In genomic region chr1:40694296-40694695, GRCm38 (mm10) we compare ENCODE assay signal across 31 mouse cellular contexts. TPM values are rescaled to one million over a fixed set of nuclear protein-coding genes. Genes with fewer than 3 reads are reported as not detected.
DNase-seq lines count a peak whose midpoint lies in the region; ATAC-seq and TF ChIP-seq lines count a peak whose summit lies in the region.
"Had no signal": no experiment of that assay in that cellular context is flagged by ENCODE, and none has a peak within 500 bp of the region (broad histone marks: within the 10 kb centered on the region; RNA-seq: fewer than 3 reads in every experiment).

No protein-coding gene starts in this region.

- H3K9ac ChIP-seq in kidney, postnatal 0 days (ENCODE audit: low read depth, low read length): no peak overlapping the region
- H3K9ac ChIP-seq in heart, embryonic 11.5 days (ENCODE audit: low read depth, low read length): no peak overlapping the region
- H3K9ac ChIP-seq: embryonic facial prominence, embryonic 15.5 days; forebrain, embryonic 13.5 days; heart, embryonic 13.5 days; hindbrain, embryonic 15.5 days; liver, embryonic 14.5 days; neural tube, embryonic 12.5 days had no signal

- no peak overlapping the region for H3K4me3 ChIP-seq in kidney, postnatal 0 days (replicated peaks; ENCODE audit: low read depth, low read length)
- no peak overlapping the region for H3K4me3 ChIP-seq in heart, embryonic 11.5 days (ENCODE audit: low read depth, low read length)
- H3K4me3 ChIP-seq: embryonic facial prominence, embryonic 10.5 days; embryonic facial prominence, embryonic 15.5 days; forebrain, embryonic 13.5 days; heart, adult 2 months; heart, embryonic 13.5 days; hindbrain, embryonic 15.5 days; midbrain, embryonic 10.5 days; myocyte; neural tube, embryonic 12.5 days had no signal

- peak; percentile 36 for TF ChIP-seq CTCF in kidney, postnatal 0 days (IDR thresholded peaks at IDR 0.05; ENCODE audit: low read depth)

- intact Hi-C loops in gastrocnemius, postnatal 14 days (cut with DNase I; ENCODE audit: low total_unique reads): no loop called here

- H3K27ac ChIP-seq in kidney, postnatal 0 days: no peak overlapping the region
- H3K27ac ChIP-seq in heart, embryonic 11.5 days (ENCODE audit: low read depth, low read length): no peak overlapping the region
- H3K27ac ChIP-seq: embryonic facial prominence, embryonic 10.5 days; embryonic facial prominence, embryonic 15.5 days; forebrain, embryonic 13.5 days; heart, adult 2 months; heart, embryonic 13.5 days; hindbrain, embryonic 15.5 days; liver, embryonic 14.5 days; midbrain, embryonic 10.5 days; neural tube, embryonic 12.5 days had no signal

- no peaks in the 10 kb centered on the region for H3K36me3 ChIP-seq in kidney, postnatal 0 days (ENCODE audit: insufficient read depth, low read length)
- H3K36me3 ChIP-seq in heart, embryonic 11.5 days (ENCODE audit: control insufficient read depth, insufficient read depth, low read length): no peaks in the 10 kb centered on the region
- H3K36me3 ChIP-seq: embryonic facial prominence, embryonic 10.5 days; embryonic facial prominence, embryonic 15.5 days; heart, embryonic 13.5 days; hindbrain, embryonic 15.5 days; midbrain, embryonic 10.5 days; neural tube, embryonic 12.5 days had no signal

- no peak for DNase-seq in kidney, postnatal 0 days (ENCODE audit: low spot score)
- no peak for DNase-seq in kidney, postnatal 14 days
- DNase-seq in right cerebral cortex, postnatal 25 days: peak; percentile 11
- DNase-seq in right cerebral cortex, adult 18-20 months: no peak
- DNase-seq in gastrocnemius, postnatal 14 days: peak; percentile 33
- DNase-seq in lung, postnatal 25 days (ENCODE audit: low spot score): no peak
- DNase-seq: adrenal gland, adult 2 months; adrenal gland, postnatal 36 days; B cell, adult 2 months; cerebellum, adult 2 months; cerebellum, postnatal 25 days; heart, adult 2 months; heart, postnatal 10 days; kidney, adult 8-10 months; kidney, postnatal 10 days; layer of hippocampus, postnatal 36 days; liver; lung, adult 2 months; lung, postnatal 10 days had no signal

- no peaks in the 10 kb centered on the region for H3K4me1 ChIP-seq in kidney, postnatal 0 days (replicated peaks; ENCODE audit: insufficient read depth, low read length)
- H3K4me1 ChIP-seq in heart, embryonic 11.5 days (ENCODE audit: control insufficient read depth, insufficient read depth, low read length): no peaks in the 10 kb centered on the region
- H3K4me1 ChIP-seq: embryonic facial prominence, embryonic 10.5 days; embryonic facial prominence, embryonic 15.5 days; forebrain, embryonic 13.5 days; heart, embryonic 13.5 days; hindbrain, embryonic 15.5 days; midbrain, embryonic 10.5 days; neural tube, embryonic 12.5 days had no signal

- 82% methylated on average over 13 of the region's 13 CpGs for WGBS in kidney, postnatal 0 days
- 83% methylated on average over 13 of the region's 13 CpGs for WGBS in heart, embryonic 11.5 days (ENCODE audit: insufficient replicate concordance)

- H3K9me3 ChIP-seq in kidney, postnatal 0 days (replicated peaks; ENCODE audit: low read length): no peaks in the 10 kb centered on the region
- H3K9me3 ChIP-seq in heart, embryonic 11.5 days (replicated peaks; ENCODE audit: control insufficient read depth, low read length): no peaks in the 10 kb centered on the region
- H3K9me3 ChIP-seq: embryonic facial prominence, embryonic 15.5 days; forebrain, embryonic 13.5 days; hindbrain, embryonic 15.5 days; neural tube, embryonic 12.5 days had no signal

- H3K4me2 ChIP-seq in kidney, postnatal 0 days (ENCODE audit: low read length): no peak overlapping the region
- no peak overlapping the region for H3K4me2 ChIP-seq in heart, embryonic 11.5 days
- H3K4me2 ChIP-seq: embryonic facial prominence, embryonic 15.5 days; forebrain, embryonic 13.5 days; heart, embryonic 13.5 days; hindbrain, embryonic 15.5 days; neural tube, embryonic 12.5 days had no signal

- H3K27me3 ChIP-seq in kidney, postnatal 0 days (ENCODE audit: insufficient read depth, low read length): no peaks in the 10 kb centered on the region
- no peaks in the 10 kb centered on the region for H3K27me3 ChIP-seq in heart, embryonic 11.5 days (ENCODE audit: control insufficient read depth, insufficient read depth, low read length)
- H3K27me3 ChIP-seq: embryonic facial prominence, embryonic 15.5 days; forebrain, embryonic 13.5 days; heart, embryonic 13.5 days; hindbrain, embryonic 15.5 days; neural tube, embryonic 12.5 days had no signal

- ATAC-seq in kidney, postnatal 0 days (replicated peaks; ENCODE audit: low FRiP score, low read depth): no peak
- ATAC-seq in heart, embryonic 11.5 days (replicated peaks; ENCODE audit: insufficient number of reproducible peaks, low FRiP score, low TSS enrichment): no peak
- ATAC-seq: activated CD4-positive, CD25-positive, alpha-beta regulatory T cell, adult 4 months; forebrain, embryonic 13.5 days; midbrain, embryonic 16.5 days had no signal

RNA-seq across cellular contexts. Expression of gene Slc9a2, which starts 13.9 kb away (rescaled TPM):
- polyA plus RNA-seq in kidney, postnatal 0 days (2015; fragmentation: Nextera tagmentation; extraction: Ambion mirVana): 6.4 and 7.4 TPM in 2 replicates
- total RNA-seq in gastrocnemius, postnatal 14 days (2021): 10 to 100 TPM; 19.5 to 20.8 TPM
- polyA plus RNA-seq in heart, embryonic 11.5 days (2014; fragmentation: Nextera tagmentation; extraction: Ambion mirVana): not detected in 2 replicates
- polyA plus RNA-seq: activated CD4-positive, CD25-positive, alpha-beta regulatory T cell, adult 4 months; embryonic facial prominence, embryonic 10.5 days; neural tube, embryonic 12.5 days had no signal

Comparison
In these comparisons a context has a peak if more than half of its experiments do, and no peak if none do; other contexts are left out.
1. DNase-seq: peak in right cerebral cortex, postnatal 25 days (single experiment) and gastrocnemius, postnatal 14 days (single experiment); none in kidney, postnatal 0 days (single experiment), kidney, postnatal 14 days (single experiment), right cerebral cortex, adult 18-20 months (single experiment) and lung, postnatal 25 days (single experiment).